Mouse (Mus musculus) thymus, adult 2 months (tissue): ENCODE results near the gene Gm17428.

Source experiments
- CTCF ChIP-seq: fragments of 200-500 bp; IDR thresholded peaks from 2 replicates; pipeline ENCODE4 v1.5.1; 2012; ENCODE audit warnings: mild to moderate bottlenecking, control low read depth, low read length, moderate library complexity, borderline replicate concordance; ENCODE audit not compliant: control insufficient read depth, poor library complexity, insufficient read depth; ENCODE audit errors: extremely low read depth
- POLR2A ChIP-seq: fragments of 200-500 bp; IDR thresholded peaks from 2 replicates; pipeline ENCODE4 v1.6.1; 2012; ENCODE audit warnings: mild to moderate bottlenecking, low read length, control low read depth, moderate library complexity; ENCODE audit not compliant: control insufficient read depth, poor library complexity, insufficient read depth; ENCODE audit errors: extremely low read depth

DNA sequence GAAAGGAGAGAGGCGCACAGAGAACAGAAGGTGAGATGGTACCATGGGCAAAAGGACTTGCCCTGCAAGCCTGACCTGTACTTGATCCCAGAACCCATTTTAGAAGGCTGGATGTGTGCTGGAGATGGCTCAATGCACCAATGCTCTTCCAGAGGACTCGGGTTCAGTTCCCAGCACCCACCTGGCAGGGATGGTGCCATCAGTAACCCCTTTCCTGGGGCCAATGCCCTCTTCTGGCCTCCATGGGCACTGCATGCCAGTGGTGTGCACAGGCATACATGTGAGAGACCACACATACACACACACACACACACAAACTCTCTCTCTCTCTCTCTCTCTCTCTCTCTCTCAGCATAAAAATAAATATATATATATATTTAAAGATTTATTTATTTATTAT, 24.7 kb downstream of the Gm17428 start:
- TF ChIP-seq CTCF (no peak), POLR2A (no peak)
